Mouse (Mus musculus) midbrain, embryonic 10.5 days (tissue): ENCODE measurements at regions not wholly inside any gene's neighbourhood (a gene's known extent, or its start where the extent isn't known, plus 50 kb on each side); places are given as distances from the start of the nearest gene placed in this dataset.
"Not testable (repeated sequence)": the region's sequence is repeated elsewhere in the genome, so short reads cannot be mapped to it uniquely, and the experiment has no call there.

Experiments
- DNase-seq: peaks from one replicate; pipeline ENCODE4 v3.0.0-alpha.2; 2017; ENCODE audit warnings: low spot score
- H3K27ac ChIP-seq: fragments of 300-500 bp; sonication (generic); replicated peaks from 2 replicates; pipeline ENCODE4 v1.5.1; 2016; ENCODE audit warnings: mild to moderate bottlenecking
- H3K27me3 ChIP-seq: fragments of 300-500 bp; sonication (generic); 2 replicates; pipeline ENCODE4 v1.6.1; 2016; ENCODE audit warnings: low read depth, mild to moderate bottlenecking; ENCODE audit not compliant: poor library complexity, severe bottlenecking
- H3K36me3 ChIP-seq: fragments of 300-500 bp; sonication (generic); 2 replicates; pipeline ENCODE4 v1.6.1; 2016; ENCODE audit warnings: mild to moderate bottlenecking, moderate library complexity
- H3K4me1 ChIP-seq: fragments of 300-500 bp; sonication (generic); 2 replicates; pipeline ENCODE4 v1.6.1; 2016
- H3K4me3 ChIP-seq: fragments of 300-500 bp; sonication (generic); 2 replicates; pipeline ENCODE4 v1.5.1; 2016; ENCODE audit warnings: mild to moderate bottlenecking, moderate library complexity
- H3K9me3 ChIP-seq: fragments of 300-500 bp; sonication (generic); replicated peaks from 2 replicates; pipeline ENCODE4 v1.6.1; 2016; ENCODE audit warnings: mild to moderate bottlenecking
- WGBS: fragments of 180-500 bp; shearing (Covaris S2); methylation state at CpG from one replicate; pipeline ENCODE4 v1.1.7; 2016; 5-methylcytosine and 5-hydroxymethylcytosine counted together

GRCm38 (mm10) chr13:44500896-44501295 is 228.4 kb upstream of the Jarid2 start:
- H3K27me3 ChIP-seq, H3K27ac ChIP-seq, DNase-seq, H3K4me3 ChIP-seq, H3K36me3 ChIP-seq, H3K9me3 ChIP-seq: not testable (repeated sequence)
- H3K4me1 ChIP-seq, result peaks cover 15% of the 10 kb centered on the region
- WGBS, result 90% methylated on average over 5 of the region's 5 CpGs

DNA sequence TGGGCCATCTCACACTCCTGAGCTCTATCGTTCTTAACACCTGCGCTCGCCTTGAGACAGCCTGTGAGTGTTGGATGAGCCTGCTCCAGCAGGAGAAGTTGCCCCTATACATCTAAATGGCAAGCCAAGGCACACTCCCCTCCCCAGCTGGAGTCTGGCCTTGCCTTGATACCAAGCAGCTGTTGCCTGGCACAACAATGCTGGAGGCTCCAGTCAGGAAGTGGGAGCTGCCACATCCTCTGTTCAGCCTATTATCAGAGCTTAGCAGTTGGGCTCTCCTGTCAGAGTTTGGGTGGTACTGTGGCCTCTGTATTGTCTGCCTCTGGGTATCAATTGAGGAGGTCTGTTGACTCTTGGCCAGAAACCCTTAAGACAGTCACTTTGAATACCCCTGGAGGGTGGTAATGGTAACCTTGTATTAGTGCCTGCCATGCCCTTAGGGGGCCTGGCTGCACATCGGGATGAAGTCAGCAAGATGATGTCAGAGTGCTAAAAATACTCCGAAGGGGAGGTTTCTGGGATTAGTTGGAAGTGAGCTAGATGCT is 227.4 kb upstream of the Jarid2 start:
- Histone ChIP-seq H3K27ac (0 out of 2 replicates have a peak overlapping the region, but pooled peaks have one; percentile 57), H3K9me3 (no peaks in the 10 kb centered on the region), H3K27me3 (no peaks in the 10 kb centered on the region), H3K4me1 (peaks cover 15% of the 10 kb centered on the region), H3K4me3 (no peak overlapping the region), H3K36me3 (no peaks in the 10 kb centered on the region)
- WGBS, result 75% methylated on average over 5 of the region's 5 CpGs
- DNase-seq, result no peak

DNA sequence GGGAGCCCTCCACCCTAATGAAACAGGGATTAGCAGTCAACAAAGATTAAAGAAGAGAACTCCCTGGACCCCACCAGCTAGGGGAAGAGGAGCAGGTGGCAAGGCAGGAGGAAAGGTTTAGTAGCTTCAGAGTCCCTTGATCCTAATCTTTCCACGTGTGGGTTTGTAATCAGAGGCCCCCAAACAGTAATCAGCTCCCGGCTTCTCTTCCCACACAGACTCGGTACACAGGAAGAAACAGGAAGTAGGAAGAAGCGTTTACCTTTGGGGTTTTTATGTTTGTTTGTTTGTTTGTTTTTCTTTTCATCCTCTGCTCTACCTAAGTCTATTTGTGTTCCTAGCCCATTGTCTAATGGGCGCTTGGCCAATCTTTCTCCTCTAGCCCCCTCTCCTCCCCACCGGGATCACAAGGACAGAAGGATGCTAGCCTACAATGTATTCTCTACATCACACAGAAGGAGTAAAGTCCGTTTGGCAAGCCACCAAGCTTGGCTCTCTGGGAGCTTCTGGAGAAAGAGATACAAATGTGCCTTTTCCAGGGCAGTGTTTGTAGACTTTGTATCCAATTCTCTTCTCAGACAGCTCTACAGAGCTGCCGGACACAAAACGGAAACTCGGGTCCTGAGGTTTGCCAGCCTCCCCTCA is 226.5 kb upstream of the Jarid2 start:
- H3K4me1 ChIP-seq, result peaks cover 23% of the 10 kb centered on the region
- 75% methylated on average over 10 of the region's 10 CpGs for WGBS
- no peaks in the 10 kb centered on the region for H3K9me3 ChIP-seq
- DNase-seq, result no peak
- H3K27ac ChIP-seq, result peak overlapping the region; percentile 28; the same call in 1 of the 2 replicates
- H3K27me3 ChIP-seq, result no peaks in the 10 kb centered on the region
- no peak overlapping the region for H3K4me3 ChIP-seq
- H3K36me3 ChIP-seq, result no peaks in the 10 kb centered on the region

DNA sequence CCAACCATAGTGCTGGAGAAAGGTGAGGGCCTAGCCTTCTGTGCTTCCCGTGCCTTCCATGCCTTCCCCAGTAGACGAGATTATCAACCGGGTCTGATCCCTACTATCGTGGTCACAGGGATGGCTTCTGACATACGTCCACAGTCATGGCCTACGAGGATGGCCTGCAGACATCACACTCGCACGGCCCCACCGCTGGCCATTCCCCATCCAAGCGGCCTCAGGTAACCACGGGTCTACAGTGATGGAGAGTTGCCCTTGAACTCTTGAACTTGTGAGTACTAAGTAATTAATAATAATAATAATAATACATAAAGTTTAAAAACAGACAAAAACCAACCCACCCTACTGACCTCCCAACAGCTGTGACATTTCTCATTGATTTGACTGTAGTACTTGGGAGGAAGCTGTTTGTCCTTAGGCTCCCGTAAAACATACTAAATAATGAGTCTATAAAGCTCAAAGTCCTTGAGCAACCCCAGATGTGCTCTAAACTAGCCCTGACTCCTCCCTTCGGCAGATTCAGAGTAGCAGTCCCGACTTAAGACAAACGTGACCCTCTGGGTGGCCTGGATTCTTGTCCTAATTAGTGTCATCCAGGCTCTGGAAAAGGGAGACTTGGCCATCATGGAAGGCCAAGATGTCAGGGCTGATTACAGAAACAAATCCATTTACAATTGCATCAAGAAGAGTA is 225.9 kb upstream of the Jarid2 start:
- H3K27me3 ChIP-seq, result no peaks in the 10 kb centered on the region
- WGBS, result 86% methylated on average over 15 of the region's 15 CpGs
- H3K4me3 ChIP-seq, result no peak overlapping the region
- no peak for DNase-seq
- no peaks in the 10 kb centered on the region for H3K36me3 ChIP-seq
- no peaks in the 10 kb centered on the region for H3K9me3 ChIP-seq
- H3K4me1 ChIP-seq, result peaks cover 27% of the 10 kb centered on the region
- no peak overlapping the region for H3K27ac ChIP-seq

DNA sequence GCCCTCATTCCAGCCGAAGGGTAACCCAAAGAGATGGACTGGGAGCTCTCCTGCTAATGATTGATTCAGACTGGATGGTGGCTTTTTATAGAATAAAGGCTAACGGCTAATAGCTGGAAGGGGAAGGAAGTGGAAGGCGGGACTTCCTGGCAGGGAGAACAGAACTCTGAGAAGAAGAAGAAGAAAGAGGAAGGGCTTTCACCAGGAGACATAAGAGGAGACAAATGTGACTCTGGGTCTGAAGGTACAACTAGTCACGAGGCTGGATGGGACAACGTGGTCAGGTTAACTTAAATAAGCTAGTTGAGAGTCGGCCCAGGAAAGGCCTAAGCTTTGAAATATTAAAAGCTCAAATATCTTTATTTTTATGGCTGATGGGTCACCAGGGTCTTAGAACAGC is 224.8 kb upstream of the Jarid2 start:
- Histone ChIP-seq H3K36me3 (no peaks in the 10 kb centered on the region), H3K4me3 (no peak overlapping the region), H3K27ac (no peak overlapping the region), H3K9me3 (no peaks in the 10 kb centered on the region), H3K4me1 (peaks cover 33% of the 10 kb centered on the region), H3K27me3 (no peaks in the 10 kb centered on the region)
- WGBS, result 89% methylated on average over 6 of the region's 6 CpGs
- DNase-seq, result no peak

DNA sequence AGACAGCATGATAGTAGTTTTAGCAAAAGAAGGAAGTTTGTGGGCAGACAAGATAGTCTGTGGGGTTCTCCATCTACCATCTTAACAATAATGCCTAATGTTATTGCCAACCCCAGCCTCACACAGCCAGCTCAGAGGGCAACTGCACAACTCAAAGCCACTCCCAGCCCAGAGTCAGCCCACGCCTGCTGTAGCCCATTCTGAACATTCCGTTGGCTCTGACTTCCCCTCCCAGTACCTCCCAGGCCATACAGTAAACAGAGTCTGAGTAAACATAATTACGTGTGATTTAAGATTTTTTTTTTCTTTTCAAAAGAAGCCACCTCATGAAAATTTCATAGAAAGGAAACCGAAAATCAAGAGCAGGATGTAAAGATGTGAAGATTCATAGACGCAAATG is 222.3 kb upstream of the Jarid2 start:
- no peaks in the 10 kb centered on the region for H3K9me3 ChIP-seq
- H3K4me1 ChIP-seq, result peaks cover 40% of the 10 kb centered on the region
- no peak for DNase-seq
- H3K27me3 ChIP-seq, result peaks cover 11% of the 10 kb centered on the region; the same call in 1 of the 2 replicates
- WGBS, result 65% methylated on average over 5 of the region's 5 CpGs
- no peaks in the 10 kb centered on the region for H3K36me3 ChIP-seq
- no peak overlapping the region for H3K4me3 ChIP-seq
- no peak overlapping the region for H3K27ac ChIP-seq

DNA sequence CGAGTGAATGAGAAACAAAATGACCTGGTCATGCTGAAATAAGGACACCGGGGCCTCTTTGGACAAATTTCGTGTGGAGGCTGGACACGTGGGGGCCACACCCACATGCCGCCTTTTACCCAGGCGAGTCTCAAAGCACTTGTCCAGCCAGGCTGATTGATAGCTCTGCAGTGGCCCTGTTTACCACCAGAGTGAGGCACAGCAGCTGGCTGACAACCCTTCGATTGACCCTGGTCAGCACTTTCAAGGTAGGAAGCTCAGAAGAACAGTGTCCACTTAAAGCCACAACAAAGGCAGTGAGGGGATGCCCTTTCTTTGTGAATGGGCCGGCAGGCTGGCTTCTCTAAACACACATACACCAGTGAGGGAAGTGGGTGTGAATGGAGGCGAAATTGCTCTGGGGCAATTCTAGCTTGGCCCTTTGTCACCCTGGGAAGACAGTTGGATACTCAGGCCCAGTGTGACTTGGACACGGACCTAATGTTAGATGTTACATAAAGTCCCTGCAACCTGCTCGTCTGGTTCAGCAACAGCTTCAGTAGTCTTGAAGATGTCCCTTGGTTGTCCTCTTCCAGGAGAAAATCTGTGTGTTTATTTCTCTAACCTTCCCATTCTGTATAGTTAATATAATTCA is 219.6 kb upstream of the Jarid2 start:
- peaks cover 11% of the 10 kb centered on the region; the same call in 1 of the 2 replicates for H3K27me3 ChIP-seq
- H3K27ac ChIP-seq, result 0 out of 2 replicates have a peak overlapping the region, but pooled peaks have one; percentile 2
- 40% methylated on average over 11 of the region's 11 CpGs for WGBS
- peaks cover 43% of the 10 kb centered on the region for H3K4me1 ChIP-seq
- H3K9me3 ChIP-seq, result no peaks in the 10 kb centered on the region
- no peak overlapping the region for H3K4me3 ChIP-seq
- H3K36me3 ChIP-seq, result no peaks in the 10 kb centered on the region
- DNase-seq, result peak; percentile 23

DNA sequence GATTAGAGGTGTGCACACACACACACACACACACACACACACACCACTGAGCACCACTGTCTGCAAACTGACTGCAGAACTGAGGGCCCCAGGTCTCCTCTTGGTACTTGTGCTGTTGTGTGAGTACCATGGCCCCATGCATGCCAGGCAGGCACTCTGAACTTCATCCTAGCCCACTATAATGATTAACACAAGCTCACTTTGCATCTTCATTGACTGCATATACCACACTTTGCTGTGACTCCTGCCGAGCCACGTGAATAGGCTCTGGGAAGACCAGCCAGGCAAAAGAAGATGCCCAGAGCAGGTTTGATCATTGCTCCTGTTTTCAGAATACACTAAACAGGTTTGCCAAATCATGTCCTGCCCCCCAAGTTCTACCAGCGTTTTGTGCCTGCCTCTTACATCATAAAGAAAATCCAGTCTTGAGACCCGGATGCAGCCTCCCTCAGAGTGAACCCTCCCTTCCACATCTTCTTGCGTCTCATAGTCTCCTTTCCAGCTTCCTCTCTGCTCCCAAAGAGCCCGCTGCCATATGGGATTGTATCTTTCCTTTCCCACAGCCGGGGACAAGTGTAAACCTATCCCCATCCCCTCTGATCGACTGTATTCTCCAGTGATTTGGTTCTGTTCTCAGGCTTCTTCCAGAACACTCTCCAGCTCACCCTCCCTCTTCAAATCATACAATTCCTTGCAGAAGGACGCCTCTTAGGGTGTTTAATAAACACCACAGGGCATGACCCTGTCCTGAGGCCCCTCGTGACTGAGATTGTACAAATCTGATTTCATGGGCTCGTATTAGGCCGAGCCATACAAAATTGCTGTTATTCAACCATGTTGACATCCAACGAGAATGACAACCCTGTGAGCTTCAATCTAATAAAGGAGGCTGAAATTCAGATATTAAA is 215.6 kb upstream of the Jarid2 start:
- H3K4me1 ChIP-seq, result peaks cover 28% of the 10 kb centered on the region
- 71% methylated on average over 13 of the region's 13 CpGs for WGBS
- DNase-seq, result no peak
- H3K27me3 ChIP-seq, result peaks cover 11% of the 10 kb centered on the region; the same call in 1 of the 2 replicates
- no peaks in the 10 kb centered on the region for H3K9me3 ChIP-seq
- no peak overlapping the region for H3K27ac ChIP-seq
- H3K36me3 ChIP-seq, result no peaks in the 10 kb centered on the region
- H3K4me3 ChIP-seq, result no peak overlapping the region

DNA sequence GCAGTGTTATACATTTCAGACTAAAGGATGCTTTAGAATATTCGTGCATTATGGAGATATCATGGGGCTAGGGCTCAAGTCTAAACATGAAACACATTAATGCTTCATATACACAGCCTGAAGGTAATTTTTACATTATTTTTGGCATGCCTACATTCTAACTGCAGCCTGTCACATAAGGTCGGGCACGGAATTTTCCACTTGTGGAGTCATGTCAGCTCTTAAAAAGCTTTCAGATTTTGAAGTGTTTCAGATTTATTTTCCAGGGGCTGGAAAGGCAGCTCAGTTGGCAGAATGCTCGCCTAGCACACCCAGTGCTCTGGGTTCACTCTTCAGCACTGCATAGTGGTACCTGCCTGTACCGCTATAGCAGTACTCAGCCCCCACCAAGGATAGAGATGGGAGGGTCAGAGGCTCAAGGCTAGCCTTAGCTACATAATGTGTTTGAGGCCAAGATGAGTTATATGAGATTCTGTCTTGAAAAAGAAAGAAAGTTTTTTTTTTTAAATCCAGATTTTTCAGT is 214.6 kb upstream of the Jarid2 start:
- Histone ChIP-seq H3K4me1 (peaks cover 23% of the 10 kb centered on the region), H3K36me3 (no peaks in the 10 kb centered on the region), H3K4me3 (no peak overlapping the region), H3K27me3 (peaks cover 11% of the 10 kb centered on the region; the same call in 1 of the 2 replicates), H3K27ac (no peak overlapping the region), H3K9me3 (no peaks in the 10 kb centered on the region)
- DNase-seq, result no peak
- WGBS, result 85% methylated on average over 5 of the region's 5 CpGs

- no peak for DNase-seq
- no peaks in the 10 kb centered on the region for H3K9me3 ChIP-seq
- H3K27me3 ChIP-seq, result no peaks in the 10 kb centered on the region
- H3K4me3 ChIP-seq, result no peak overlapping the region
- peaks cover 20% of the 10 kb centered on the region for H3K4me1 ChIP-seq
- H3K36me3 ChIP-seq, result no peaks in the 10 kb centered on the region
- 83% methylated on average over 4 of the region's 4 CpGs for WGBS
- no peak overlapping the region for H3K27ac ChIP-seq
These were observed 212.4 kb upstream of the Jarid2 start for GRCm38 (mm10) chr13:44516863-44517262.

DNA sequence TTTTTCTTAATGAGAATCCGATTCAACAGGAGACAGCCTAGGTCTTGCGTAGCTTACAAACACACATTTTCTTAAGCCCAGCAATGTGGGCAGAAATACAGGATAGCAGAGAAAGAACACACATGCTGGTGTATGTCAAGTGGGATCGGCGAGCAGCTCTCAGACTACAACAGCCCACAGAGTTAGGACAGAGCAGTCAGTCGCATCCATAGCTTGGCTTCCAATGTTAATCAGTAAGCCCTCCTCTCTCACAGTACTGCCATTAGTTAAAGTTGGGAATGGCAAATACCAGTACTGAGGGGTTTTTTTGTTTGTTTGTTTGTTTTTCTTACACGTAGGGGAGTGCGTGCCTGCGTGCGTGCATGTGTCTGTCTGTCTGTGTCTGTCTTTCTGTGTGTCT is 212.0 kb upstream of the Jarid2 start:
- no peak overlapping the region for H3K4me3 ChIP-seq
- no peak overlapping the region for H3K27ac ChIP-seq
- H3K9me3 ChIP-seq, result no peaks in the 10 kb centered on the region
- WGBS, result 90% methylated on average over 9 of the region's 9 CpGs
- H3K27me3 ChIP-seq, result no peaks in the 10 kb centered on the region
- no peak for DNase-seq
- H3K4me1 ChIP-seq, result peaks cover 20% of the 10 kb centered on the region
- H3K36me3 ChIP-seq, result no peaks in the 10 kb centered on the region

DNA sequence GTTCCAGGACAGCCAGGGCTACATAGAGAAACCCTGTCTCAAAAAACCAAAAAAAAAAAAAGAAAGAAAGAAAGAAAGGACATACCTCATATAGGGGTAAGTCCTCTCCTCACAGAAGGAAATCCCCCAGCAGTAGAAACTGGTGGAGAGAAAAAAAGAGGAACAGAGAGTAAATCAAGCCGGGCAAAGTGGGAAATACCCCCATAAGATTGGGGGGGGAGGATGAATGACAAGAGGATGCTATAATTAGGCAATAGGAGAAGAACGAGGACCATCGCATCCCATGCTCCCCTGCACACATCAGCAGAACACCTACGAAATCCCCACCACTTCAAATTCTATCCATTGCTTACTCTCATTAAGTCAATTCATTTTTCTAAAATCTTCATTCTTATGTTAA is 211.1 kb upstream of the Jarid2 start:
- DNase-seq, result no peak
- 92% methylated on average over 4 of the region's 4 CpGs for WGBS
- Histone ChIP-seq H3K4me3 (no peak overlapping the region), H3K36me3 (no peaks in the 10 kb centered on the region), H3K27ac (no peak overlapping the region), H3K9me3 (no peaks in the 10 kb centered on the region), H3K4me1 (peaks cover 20% of the 10 kb centered on the region), H3K27me3 (no peaks in the 10 kb centered on the region)
